Mouse (Mus musculus) stomach, embryonic 16.5 days (tissue): Measurements from ENCODE around the gene Aff1. TPM values are rescaled to one million over a fixed set of nuclear protein-coding genes. Genes with fewer than 3 reads are reported as not detected.

Experiments
- ATAC-seq: fragments of 200-750 bp; cut with Nextera tagmentation; 2 replicates; pipeline ENCODE4 v1.8.0; 2017; ENCODE audit warnings: moderate number of reproducible peaks, moderate TSS enrichment; ENCODE audit not compliant: insufficient read depth, low FRiP score
- H3K27ac ChIP-seq: fragments of 300-500 bp; sonication (generic); 2 replicates; pipeline ENCODE4 v1.5.1; 2014; ENCODE audit warnings: low read length
- H3K27me3 ChIP-seq: fragments of 300-500 bp; sonication (generic); 2 replicates; pipeline ENCODE4 v1.6.1; 2014; ENCODE audit warnings: low read length, control low read depth, mixed read lengths; ENCODE audit not compliant: control insufficient read depth, insufficient read depth
- H3K36me3 ChIP-seq: fragments of 300-500 bp; sonication (generic); 2 replicates; pipeline ENCODE4 v1.6.1; 2014; ENCODE audit warnings: low read length; ENCODE audit not compliant: control insufficient read depth, insufficient read depth
- H3K4me1 ChIP-seq: fragments of 300-500 bp; sonication (generic); 2 replicates; pipeline ENCODE4 v1.6.1; 2014; ENCODE audit warnings: low read length, control low read depth, mixed read lengths; ENCODE audit not compliant: control insufficient read depth, insufficient read depth
- H3K4me2 ChIP-seq: fragments of 300-500 bp; sonication (generic); 2 replicates; pipeline ENCODE4 v1.6.1; 2014; ENCODE audit warnings: low read depth, low read length, mixed read lengths
- H3K4me3 ChIP-seq: fragments of 300-500 bp; sonication (generic); replicated peaks from 2 replicates; pipeline ENCODE4 v1.5.1; 2014; ENCODE audit warnings: mild to moderate bottlenecking, low read length
- H3K9ac ChIP-seq: fragments of 300-500 bp; sonication (generic); 2 replicates; pipeline ENCODE4 v1.6.1; 2014; ENCODE audit warnings: low read length
- H3K9me3 ChIP-seq: fragments of 300-500 bp; sonication (generic); replicated peaks from 2 replicates; pipeline ENCODE4 v1.6.1; 2016; ENCODE audit warnings: low read length, control low read depth; ENCODE audit not compliant: control insufficient read depth
- WGBS: fragments of 180-500 bp; shearing (Covaris S2); extraction: QIAGEN DNeasy Blood & Tissue Kit; methylation state at CpG from one replicate; pipeline ENCODE4 v1.1.7; 2014; 5-methylcytosine and 5-hydroxymethylcytosine counted together
- polyA plus RNA-seq: library from polyadenylated mRNA; unstranded; fragments of >200 nt; fragmentation: Nextera tagmentation; extraction: Ambion mirVana; gene quantifications from 2 replicates; pipeline ENCODE4 v1.2.1, GENCODE M21; 2015

Aff1 gene
- polyA plus RNA-seq, 1 experiment from 2014 or later = 6.8 TPM

DNA sequence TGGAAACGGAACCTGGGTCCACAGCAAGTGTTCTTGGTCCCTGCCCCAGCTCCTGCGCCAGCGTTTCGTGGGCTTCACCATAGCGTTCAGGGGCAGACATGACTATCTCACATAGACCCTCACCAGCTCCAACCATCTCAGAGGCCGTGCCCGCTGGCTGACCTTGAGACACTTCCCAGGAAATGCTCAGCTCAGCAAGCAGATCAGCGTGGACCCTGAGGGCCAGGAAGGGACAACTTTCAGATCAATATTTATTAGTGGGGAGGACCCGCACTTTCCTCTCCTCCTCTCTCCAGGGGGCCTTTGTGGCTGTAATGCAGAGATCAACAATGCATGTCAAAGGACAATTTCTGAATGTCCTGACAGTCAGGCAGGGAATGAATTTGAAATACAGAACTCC, 27.2 kb upstream of the Aff1 start:
- WGBS = 70% methylated on average over 9 of the region's 9 CpGs
- 0 out of 2 replicates have a peak, but pooled peaks cover 6% of the 10 kb centered on the region for H3K4me1 ChIP-seq
- ATAC-seq = no peak
- no peak overlapping the region for H3K9ac ChIP-seq
- H3K27ac ChIP-seq = no peak overlapping the region
- no peaks in the 10 kb centered on the region for H3K36me3 ChIP-seq
- no peak overlapping the region for H3K4me3 ChIP-seq
- no peaks in the 10 kb centered on the region for H3K9me3 ChIP-seq
- no peak overlapping the region for H3K4me2 ChIP-seq
- no peaks in the 10 kb centered on the region for H3K27me3 ChIP-seq

- no peak for ATAC-seq
- WGBS = 69% methylated on average over 2 of the region's 2 CpGs
Observed at GRCm38 (mm10) chr5:103665876-103666275, 26.3 kb upstream of the Aff1 start.

GRCm38 (mm10) chr5:103671858-103672257, 20.3 kb upstream of the Aff1 start:
- 43% methylated on average over 3 of the region's 3 CpGs for WGBS
- no peaks in the 10 kb centered on the region for H3K36me3 ChIP-seq
- H3K9me3 ChIP-seq = no peaks in the 10 kb centered on the region
- peaks cover 10% of the 10 kb centered on the region; the same call in 1 of the 2 replicates for H3K4me1 ChIP-seq
- H3K9ac ChIP-seq = no peak overlapping the region
- no peak overlapping the region for H3K4me3 ChIP-seq
- no peak overlapping the region for H3K4me2 ChIP-seq
- ATAC-seq = peak; percentile 70; the same call in 1 of the 2 replicates
- H3K27ac ChIP-seq = peak overlapping the region; percentile 85
- no peaks in the 10 kb centered on the region for H3K27me3 ChIP-seq

More at GRCm38 (mm10) chr5:103665876-103666275, 26.3 kb upstream of the Aff1 start:
- no peaks in the 10 kb centered on the region for H3K36me3 ChIP-seq
- H3K4me2 ChIP-seq = no peak overlapping the region
- H3K4me1 ChIP-seq = peaks cover 6% of the 10 kb centered on the region; the same call in 1 of the 2 replicates
- no peak overlapping the region for H3K27ac ChIP-seq
- H3K9ac ChIP-seq = no peak overlapping the region
- H3K9me3 ChIP-seq = no peaks in the 10 kb centered on the region
- H3K27me3 ChIP-seq = no peaks in the 10 kb centered on the region
- no peak overlapping the region for H3K4me3 ChIP-seq

DNA sequence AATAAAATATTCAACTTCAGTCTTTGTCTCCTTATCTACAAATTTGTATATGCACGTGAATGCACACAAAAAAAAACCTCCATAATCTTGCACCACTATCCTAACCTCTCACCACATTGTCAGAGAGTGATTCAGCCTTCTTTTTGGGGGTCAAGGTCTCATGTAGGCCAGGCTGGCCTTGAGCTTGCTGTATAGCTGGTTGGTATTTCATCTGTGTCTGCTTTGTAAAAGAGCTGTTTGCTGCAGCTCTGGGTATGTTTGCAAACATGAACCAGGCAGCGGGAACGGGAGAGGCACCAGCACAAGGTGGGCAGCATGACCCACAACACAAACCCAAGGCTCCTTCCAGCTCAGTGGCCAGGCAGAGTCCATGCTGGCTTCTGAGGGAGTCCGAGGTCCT, 18.6 kb upstream of the Aff1 start:
- Histone ChIP-seq H3K36me3 (no peaks in the 10 kb centered on the region), H3K4me2 (no peak overlapping the region), H3K4me3 (no peak overlapping the region), H3K9ac (no peak overlapping the region), H3K4me1 (peaks cover 5% of the 10 kb centered on the region; the same call in 1 of the 2 replicates), H3K27ac (no peak overlapping the region), H3K9me3 (no peaks in the 10 kb centered on the region), H3K27me3 (no peaks in the 10 kb centered on the region)
- no peak for ATAC-seq
- 76% methylated on average over 4 of the region's 4 CpGs for whole genome bisulfite sequencing

DNA sequence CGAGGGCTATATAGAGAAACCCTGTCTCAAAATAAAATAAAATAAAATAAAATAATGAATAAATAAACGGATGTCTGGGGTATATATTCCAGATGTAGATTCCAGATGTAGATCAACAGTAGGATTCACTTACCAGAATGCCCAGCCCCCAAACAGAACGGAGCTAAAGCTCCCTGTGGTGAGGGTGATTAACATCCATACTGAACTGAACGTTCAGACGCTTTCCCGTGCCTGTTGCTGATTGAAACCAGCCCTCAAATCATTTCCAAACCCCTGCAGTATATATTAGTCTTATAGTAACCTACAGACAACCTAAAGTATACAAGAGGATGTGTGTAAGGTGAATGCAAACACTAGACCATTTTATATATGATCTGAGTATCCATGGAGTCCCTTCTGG, 17.7 kb upstream of the Aff1 start:
- no peaks in the 10 kb centered on the region for H3K9me3 ChIP-seq
- WGBS = 48% methylated on average over 6 of the region's 6 CpGs
- no peaks in the 10 kb centered on the region for H3K36me3 ChIP-seq
- H3K9ac ChIP-seq = no peak overlapping the region
- no peak for ATAC-seq
- H3K27ac ChIP-seq = no peak overlapping the region
- no peak overlapping the region for H3K4me2 ChIP-seq
- no peak overlapping the region for H3K4me3 ChIP-seq
- peaks cover 4% of the 10 kb centered on the region; the same call in 1 of the 2 replicates for H3K4me1 ChIP-seq
- no peaks in the 10 kb centered on the region for H3K27me3 ChIP-seq

- Histone ChIP-seq H3K4me3 (no peak overlapping the region), H3K27ac (no peak overlapping the region), H3K9ac (no peak overlapping the region), H3K4me1 (0 out of 2 replicates have a peak, but pooled peaks cover 4% of the 10 kb centered on the region), H3K27me3 (no peaks in the 10 kb centered on the region), H3K4me2 (no peak overlapping the region), H3K9me3 (no peaks in the 10 kb centered on the region), H3K36me3 (no peaks in the 10 kb centered on the region)
- 65% methylated on average over 6 of the region's 6 CpGs for WGBS
- ATAC-seq = peak; percentile 16; the same call in 1 of the 2 replicates
Observed at GRCm38 (mm10) chr5:103676289-103676881, 15.8 kb upstream of the Aff1 start.

GRCm38 (mm10) chr5:103677894-103678293, 14.3 kb upstream of the Aff1 start:
- Histone ChIP-seq H3K9me3 (no peaks in the 10 kb centered on the region), H3K36me3 (no peaks in the 10 kb centered on the region), H3K9ac (no peak overlapping the region), H3K4me2 (no peak overlapping the region), H3K4me3 (no peak overlapping the region), H3K27me3 (no peaks in the 10 kb centered on the region), H3K4me1 (0 out of 2 replicates have a peak, but pooled peaks cover 4% of the 10 kb centered on the region), H3K27ac (no peak overlapping the region)
- 79% methylated on average over 6 of the region's 6 CpGs for WGBS
- no peak for ATAC-seq

DNA sequence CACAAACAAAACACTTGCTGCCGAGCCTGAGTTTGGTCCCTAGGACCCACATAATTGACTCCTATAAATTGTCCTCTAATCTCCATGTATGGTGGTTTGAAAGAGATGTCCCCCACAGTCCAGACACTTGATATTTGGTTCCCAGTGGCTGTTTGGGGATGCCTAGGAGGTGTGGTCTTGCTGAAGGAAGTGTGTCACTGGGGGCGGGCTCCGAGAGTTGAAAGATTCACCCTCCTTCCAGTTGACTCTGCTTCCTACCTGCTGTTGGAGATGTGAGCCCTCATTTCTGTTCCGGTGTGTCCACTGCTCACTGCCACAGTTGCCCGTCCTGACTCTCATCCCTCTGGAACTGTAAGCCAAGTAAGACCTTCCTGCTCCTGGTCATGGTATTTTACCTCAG, 13.2 kb upstream of the Aff1 start:
- Histone ChIP-seq H3K9ac (no peak overlapping the region), H3K27ac (no peak overlapping the region), H3K4me1 (0 out of 2 replicates have a peak, but pooled peaks cover under 1% of the 10 kb centered on the region), H3K36me3 (no peaks in the 10 kb centered on the region), H3K27me3 (no peaks in the 10 kb centered on the region), H3K4me2 (no peak overlapping the region), H3K9me3 (no peaks in the 10 kb centered on the region), H3K4me3 (no peak overlapping the region)
- ATAC-seq = no peak
- WGBS = 91% methylated on average over 5 of the region's 5 CpGs

DNA sequence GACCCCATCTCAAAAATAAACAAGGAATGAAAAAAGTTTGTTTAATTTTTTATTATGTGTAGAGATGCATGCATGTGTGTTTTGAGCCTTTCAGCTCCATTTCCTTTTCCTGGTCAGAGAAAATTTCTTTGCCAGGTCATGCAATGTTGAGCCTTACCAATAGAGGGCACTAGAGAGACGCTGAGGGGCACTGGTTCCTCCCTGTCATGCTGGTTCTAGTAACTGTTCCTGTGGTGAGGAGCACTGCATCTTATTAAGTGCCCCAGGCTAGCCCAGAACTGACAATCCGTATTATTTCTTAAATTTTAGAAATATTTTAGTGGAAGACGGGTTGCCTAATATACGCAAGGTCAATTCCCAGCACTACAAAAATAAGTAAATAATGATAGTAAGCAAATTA, 11.8 kb upstream of the Aff1 start:
- no peak overlapping the region for H3K4me2 ChIP-seq
- WGBS = 45% methylated on average over 4 of the region's 4 CpGs
- ATAC-seq = peak; percentile 34; the same call in 1 of the 2 replicates
- no peak overlapping the region for H3K27ac ChIP-seq
- no peak overlapping the region for H3K4me3 ChIP-seq
- H3K36me3 ChIP-seq = no peaks in the 10 kb centered on the region
- H3K9ac ChIP-seq = no peak overlapping the region
- no peaks in the 10 kb centered on the region for H3K4me1 ChIP-seq
- H3K27me3 ChIP-seq = no peaks in the 10 kb centered on the region
- no peaks in the 10 kb centered on the region for H3K9me3 ChIP-seq
